Mouse (Mus musculus) thymus, adult 2 months (tissue): ENCODE measurements at regions not wholly inside any gene's neighbourhood (a gene's known extent, or its start where the extent isn't known, plus 50 kb on each side); places are given as distances from the start of the nearest gene placed in this dataset.

ENCODE experiments used
- CTCF ChIP-seq: fragments of 200-500 bp; IDR thresholded peaks from 2 replicates; pipeline ENCODE4 v1.5.1; 2012; ENCODE audit warnings: mild to moderate bottlenecking, control low read depth, low read length, moderate library complexity, borderline replicate concordance; ENCODE audit not compliant: control insufficient read depth, poor library complexity, insufficient read depth; ENCODE audit errors: extremely low read depth
- POLR2A ChIP-seq: fragments of 200-500 bp; IDR thresholded peaks from 2 replicates; pipeline ENCODE4 v1.6.1; 2012; ENCODE audit warnings: mild to moderate bottlenecking, low read length, control low read depth, moderate library complexity; ENCODE audit not compliant: control insufficient read depth, poor library complexity, insufficient read depth; ENCODE audit errors: extremely low read depth

DNA sequence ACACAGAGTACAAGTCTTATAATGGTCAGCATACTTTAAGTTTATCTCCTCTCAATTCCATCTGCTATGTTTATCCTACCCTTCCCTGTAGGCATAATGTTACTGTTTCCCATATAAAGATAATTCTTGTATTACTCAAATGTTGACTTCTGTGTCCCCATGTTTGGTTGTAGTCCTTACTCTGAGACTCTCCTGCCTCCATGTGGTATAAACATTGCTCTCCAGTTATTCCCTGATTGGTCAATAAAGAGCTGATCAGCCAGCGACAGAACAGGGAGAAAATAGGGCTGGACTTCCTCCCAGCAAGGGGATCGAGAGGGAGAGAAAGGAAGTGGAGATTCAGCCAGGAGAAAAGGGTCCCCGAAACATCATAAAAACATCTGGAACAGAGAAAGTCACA, 150.4 kb downstream of the Dusp6 start:
- TF ChIP-seq CTCF (no peak), POLR2A (no peak)
